Mouse (Mus musculus) liver, adult 2 months (tissue): ENCODE results near the gene Gm21970.

Source experiments
- CTCF ChIP-seq: fragments of 200-500 bp; IDR thresholded peaks from 2 replicates; pipeline ENCODE4 v1.5.1; 2011; ENCODE audit warnings: low read depth, low read length, control low read depth
- POLR2A ChIP-seq: fragments of 200-500 bp; IDR thresholded peaks from 2 replicates; pipeline ENCODE4 v1.6.1; 2011; ENCODE audit warnings: low read length, control low read depth; ENCODE audit not compliant: insufficient read depth; ENCODE audit errors: extremely low read depth

GRCm38 (mm10) chr16:91448895-91449294 lies 57.4 kb downstream of the Gm21970 start:
- no peak for TF ChIP-seq CTCF
- no peak for TF ChIP-seq POLR2A
